Mouse (Mus musculus): ENCODE measurements around the gene Cul7.

DNA sequence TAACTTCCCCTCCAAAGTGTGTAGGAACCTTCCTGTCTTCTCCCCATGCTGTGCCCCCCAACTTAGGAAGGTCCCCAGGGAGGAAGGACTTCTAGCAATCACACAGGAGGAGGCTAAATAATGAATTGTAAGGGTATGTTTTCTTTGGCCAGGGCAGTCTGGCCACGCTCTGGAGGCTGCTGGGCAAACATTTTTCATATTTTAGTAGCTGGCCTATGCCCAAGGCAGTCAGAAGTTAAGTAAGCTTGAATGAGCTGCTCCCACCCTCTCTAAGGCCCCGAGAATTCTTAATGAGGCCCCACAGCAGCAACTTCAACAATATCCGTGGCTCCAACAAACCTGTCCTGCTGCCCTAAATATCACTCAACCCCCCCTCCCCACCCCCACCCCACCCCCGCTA is 37.3 kb upstream of the Cul7 start:
- TF ChIP-seq POLR2A (IDR thresholded peaks at IDR 0.05; ENCODE audit: insufficient read length, low read depth) = no peak
- TF ChIP-seq E2F4 (IDR thresholded peaks at IDR 0.05; ENCODE audit: insufficient read depth) = no peak
- no peak for TF ChIP-seq POLR2AphosphoS2 (IDR thresholded peaks at IDR 0.05; ENCODE audit: insufficient read length, low read depth)
- TF ChIP-seq USF1 (IDR thresholded peaks at IDR 0.05; ENCODE audit: low read depth) = no peak
- TF ChIP-seq TCF12 (IDR thresholded peaks at IDR 0.05; ENCODE audit: insufficient read depth, poor library complexity, severe bottlenecking) = no peak
- TF ChIP-seq MAX (IDR thresholded peaks at IDR 0.05; ENCODE audit: low read depth) = no peak
- no peak for TF ChIP-seq CEBPB (IDR thresholded peaks at IDR 0.05; ENCODE audit: insufficient read depth, poor library complexity, severe bottlenecking)
- no peak for TF ChIP-seq MYOG (IDR thresholded peaks at IDR 0.05; ENCODE audit: control insufficient read depth in 1 of 3, insufficient read depth in 1 of 3, insufficient read length in 2 of 3, low read depth in 2 of 3)
